Mouse (Mus musculus) heart, embryonic 14.5 days (tissue): Measurements from ENCODE around the gene Frmd6. TPM values are rescaled to one million over a fixed set of nuclear protein-coding genes. Genes with fewer than 3 reads are reported as not detected.

Experiments used
- ATAC-seq: fragments of 200-750 bp; cut with Nextera tagmentation; 2 replicates; pipeline ENCODE4 v1.8.0; 2017; ENCODE audit warnings: low read depth, moderate TSS enrichment; ENCODE audit not compliant: insufficient number of reproducible peaks, insufficient read depth, low FRiP score
- H3K27ac ChIP-seq, 2 experiments: fragments of 200-500 bp in 1 of 2; fragments of 300-500 bp in 1 of 2; sonication (generic) in 1 of 2; replicated peaks in 1 of 2; 2 replicates each; pipeline ENCODE4 v1.5.1; 2012 to 2014; ENCODE audit warnings: low read depth in 2 of 2, low read length in 2 of 2, control low read depth in 1 of 2, mild to moderate bottlenecking in 1 of 2, mixed read lengths in 1 of 2; ENCODE audit not compliant: control insufficient read depth in 1 of 2, insufficient read depth in 1 of 2
- H3K27me3 ChIP-seq: fragments of 300-500 bp; sonication (generic); 2 replicates; pipeline ENCODE4 v1.6.1; 2014; ENCODE audit warnings: mild to moderate bottlenecking, low read length, control low read depth; ENCODE audit not compliant: control insufficient read depth, insufficient read depth
- H3K36me3 ChIP-seq: fragments of 300-500 bp; sonication (generic); 2 replicates; pipeline ENCODE4 v1.6.1; 2014; ENCODE audit warnings: mild to moderate bottlenecking, control low read depth, low read length, mixed read lengths; ENCODE audit not compliant: control insufficient read depth, insufficient read depth
- H3K4me1 ChIP-seq, 2 experiments: fragments of 200-500 bp in 1 of 2; fragments of 300-500 bp in 1 of 2; sonication (generic) in 1 of 2; 2 replicates each; pipeline ENCODE4 v1.6.1; 2012 to 2014; ENCODE audit warnings: low read length in 2 of 2, control low read depth in 1 of 2, mixed read lengths in 1 of 2; ENCODE audit not compliant: control insufficient read depth in 2 of 2, insufficient read depth in 2 of 2
- H3K4me2 ChIP-seq: fragments of 300-500 bp; sonication (generic); 2 replicates; pipeline ENCODE4 v1.6.1; 2014; ENCODE audit warnings: mild to moderate bottlenecking, low read length
- H3K4me3 ChIP-seq, 2 experiments: fragments of 200-500 bp in 1 of 2; fragments of 300-500 bp in 1 of 2; sonication (generic) in 1 of 2; 2 replicates each; pipeline ENCODE4 v1.5.1; 2012 to 2014; ENCODE audit warnings: low read length in 2 of 2, mild to moderate bottlenecking in 2 of 2, control low read depth in 1 of 2, low read depth in 1 of 2, moderate library complexity in 1 of 2; ENCODE audit not compliant: control insufficient read depth in 1 of 2, insufficient read depth in 1 of 2
- H3K9ac ChIP-seq: fragments of 300-500 bp; sonication (generic); 2 replicates; pipeline ENCODE4 v1.6.1; 2014; ENCODE audit warnings: mild to moderate bottlenecking, low read length
- H3K9me3 ChIP-seq: fragments of 300-500 bp; sonication (generic); 2 replicates; pipeline ENCODE4 v1.6.1; 2016; ENCODE audit warnings: low read length, control low read depth; ENCODE audit not compliant: control insufficient read depth
- WGBS: fragments of 180-500 bp; shearing (Covaris S2); extraction: QIAGEN DNeasy Blood & Tissue Kit; methylation state at CpG from one replicate; pipeline ENCODE4 v1.1.7; 2014; 5-methylcytosine and 5-hydroxymethylcytosine counted together
- polyA plus RNA-seq: library from polyadenylated mRNA; unstranded; fragments of >200 nt; fragmentation: Nextera tagmentation; extraction: Ambion mirVana; gene quantifications from 2 replicates; pipeline ENCODE4 v1.2.1, GENCODE M21; 2014

The Frmd6 gene
- polyA plus RNA-seq, 1 experiment from 2014 or later = 27.0 TPM

DNA sequence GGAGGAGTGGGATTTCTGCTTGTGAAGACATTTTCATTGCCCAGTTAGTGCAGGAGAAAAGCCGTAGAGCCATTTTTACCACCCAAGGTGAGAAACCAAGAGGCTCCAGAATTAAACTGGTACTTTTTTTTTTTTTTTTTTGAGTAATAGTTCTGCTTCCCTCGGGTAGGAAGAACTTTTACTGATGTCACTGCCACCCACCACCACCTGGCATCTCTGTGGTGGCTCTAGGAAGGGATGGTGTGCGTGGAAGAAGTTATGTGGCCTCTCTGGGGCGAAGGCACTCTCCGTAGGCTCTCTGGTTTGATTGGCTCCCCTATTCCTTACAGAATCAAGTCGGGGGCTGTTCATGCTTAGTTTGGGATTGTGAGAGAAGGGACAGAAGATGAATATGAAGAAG lies 17.3 kb upstream of the Frmd6 start:
- ATAC-seq = no peak
- 72% methylated on average over 6 of the region's 6 CpGs for WGBS
- Histone ChIP-seq H3K4me3 (no peak overlapping the region), H3K27me3 (no peaks in the 10 kb centered on the region), H3K9ac (no peak overlapping the region), H3K9me3 (no peaks in the 10 kb centered on the region), H3K36me3 (no peaks in the 10 kb centered on the region), H3K4me1 (peaks cover 13 to 21% of the 10 kb centered on the region in 2 experiments), H3K4me2 (no peak overlapping the region), H3K27ac (no peak overlapping the region)

GRCm38 (mm10) chr12:70809957-70810356 lies 15.4 kb upstream of the Frmd6 start:
- Histone ChIP-seq H3K9ac (no peak overlapping the region), H3K27ac (no peak overlapping the region), H3K27me3 (no peaks in the 10 kb centered on the region), H3K9me3 (no peaks in the 10 kb centered on the region), H3K4me1 (peaks cover 18 to 21% of the 10 kb centered on the region in 2 experiments), H3K4me2 (no peak overlapping the region), H3K36me3 (no peaks in the 10 kb centered on the region), H3K4me3 (no peak overlapping the region)
- WGBS = 82% methylated on average over 2 of the region's 2 CpGs
- no peak for ATAC-seq

DNA sequence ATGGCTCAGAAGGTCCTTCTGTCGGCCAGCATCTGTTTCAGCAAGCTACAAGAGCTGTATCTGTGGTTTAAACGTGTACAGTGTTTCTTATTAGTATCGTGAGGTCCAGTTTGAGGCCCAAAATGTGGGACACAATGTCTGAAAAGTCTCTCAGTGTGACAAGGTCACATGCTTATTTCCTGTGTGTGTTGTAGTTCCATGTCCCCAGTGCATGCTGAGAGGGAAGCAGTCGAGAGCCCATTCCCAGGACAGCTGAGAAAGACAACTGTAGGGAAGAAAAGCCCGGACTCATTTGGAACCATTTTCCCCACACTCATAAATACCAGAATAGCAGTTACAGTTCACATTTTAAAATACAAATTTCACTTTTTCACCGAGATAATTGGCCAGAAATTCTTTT lies 13.5 kb upstream of the Frmd6 start:
- Histone ChIP-seq H3K9ac (peak overlapping the region; percentile 30; the same call in 1 of the 2 replicates), H3K4me1 (peaks cover 18 to 21% of the 10 kb centered on the region in 2 experiments), H3K27me3 (no peaks in the 10 kb centered on the region), H3K4me3 (no peak overlapping the region), H3K36me3 (no peaks in the 10 kb centered on the region), H3K27ac (peak overlapping the region; percentile 88), H3K4me2 (no peak overlapping the region), H3K9me3 (no peaks in the 10 kb centered on the region)
- ATAC-seq = no peak
- 64% methylated on average over 6 of the region's 6 CpGs for WGBS

DNA sequence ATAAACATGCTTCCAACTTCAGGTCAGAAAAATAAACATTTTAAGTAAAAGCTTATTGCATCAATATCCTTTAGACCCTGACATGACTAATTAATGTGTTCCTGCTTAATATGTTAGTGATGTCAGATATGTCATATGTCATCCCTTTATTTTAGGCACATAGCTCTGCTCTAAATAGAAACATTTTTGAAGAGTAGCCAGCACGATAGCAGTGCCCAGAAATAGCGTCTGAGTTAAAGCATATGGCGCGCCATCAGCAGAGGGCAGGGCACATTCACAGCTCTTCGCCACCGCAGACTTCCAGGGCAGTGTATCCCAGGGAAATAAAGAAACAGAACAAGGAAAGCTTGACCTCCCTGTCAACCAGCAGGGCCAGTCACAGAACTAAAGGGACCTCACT lies 13.1 kb upstream of the Frmd6 start:
- no peaks in the 10 kb centered on the region for H3K27me3 ChIP-seq
- peak overlapping the region; percentile 88 to 89 for H3K27ac ChIP-seq
- H3K36me3 ChIP-seq = no peaks in the 10 kb centered on the region
- ATAC-seq = peak; percentile 90
- no peak overlapping the region for H3K9ac ChIP-seq
- H3K4me2 ChIP-seq = no peak overlapping the region
- no peaks in the 10 kb centered on the region for H3K9me3 ChIP-seq
- H3K4me1 ChIP-seq = peaks cover 18 to 21% of the 10 kb centered on the region in 2 experiments
- 17% methylated on average over 6 of the region's 6 CpGs for WGBS
- H3K4me3 ChIP-seq = no peak overlapping the region

- H3K27ac ChIP-seq = peak overlapping the region; percentile 88 to 89
- no peaks in the 10 kb centered on the region for H3K27me3 ChIP-seq
- H3K36me3 ChIP-seq = no peaks in the 10 kb centered on the region
- H3K9me3 ChIP-seq = no peaks in the 10 kb centered on the region
- no peak overlapping the region for H3K4me3 ChIP-seq
- H3K4me1 ChIP-seq = peaks cover 18 to 21% of the 10 kb centered on the region in 2 experiments
- peak; percentile 19; the same call in 1 of the 2 replicates for ATAC-seq
- H3K9ac ChIP-seq = 0 out of 2 replicates have a peak overlapping the region, but pooled peaks have one; percentile 6
- H3K4me2 ChIP-seq = 0 out of 2 replicates have a peak overlapping the region, but pooled peaks have one; percentile 2
- 20% methylated on average over 3 of the region's 3 CpGs for WGBS
Measured at GRCm38 (mm10) chr12:70812822-70813465, 12.4 kb upstream of the Frmd6 start.

DNA sequence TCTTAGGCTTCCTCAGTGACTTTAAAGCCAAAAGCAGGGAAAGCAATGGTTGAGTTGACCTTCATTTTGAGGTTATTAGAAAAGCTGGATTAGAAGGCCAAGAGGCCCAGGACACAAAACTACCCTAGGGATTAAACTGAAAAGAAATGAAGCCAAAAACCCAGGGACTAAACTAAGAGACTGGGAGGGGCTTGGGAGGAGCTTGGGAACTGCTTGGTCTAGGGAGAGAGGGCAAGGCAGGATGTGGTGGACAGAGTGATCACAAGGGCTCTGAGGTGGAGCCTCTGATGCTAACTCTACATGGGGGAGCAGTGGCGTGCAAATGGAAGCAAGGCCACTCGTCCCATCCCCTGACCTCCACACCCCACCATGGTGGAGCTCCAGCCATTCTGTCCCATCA lies 8.6 kb upstream of the Frmd6 start:
- no peaks in the 10 kb centered on the region for H3K9me3 ChIP-seq
- H3K36me3 ChIP-seq = no peaks in the 10 kb centered on the region
- no peak overlapping the region for H3K27ac ChIP-seq
- peaks cover 8 to 9% of the 10 kb centered on the region in 2 experiments for H3K4me1 ChIP-seq
- no peak overlapping the region for H3K4me2 ChIP-seq
- WGBS = 89% methylated on average over 2 of the region's 2 CpGs
- no peak overlapping the region for H3K9ac ChIP-seq
- ATAC-seq = no peak
- no peaks in the 10 kb centered on the region for H3K27me3 ChIP-seq
- H3K4me3 ChIP-seq = no peak overlapping the region

DNA sequence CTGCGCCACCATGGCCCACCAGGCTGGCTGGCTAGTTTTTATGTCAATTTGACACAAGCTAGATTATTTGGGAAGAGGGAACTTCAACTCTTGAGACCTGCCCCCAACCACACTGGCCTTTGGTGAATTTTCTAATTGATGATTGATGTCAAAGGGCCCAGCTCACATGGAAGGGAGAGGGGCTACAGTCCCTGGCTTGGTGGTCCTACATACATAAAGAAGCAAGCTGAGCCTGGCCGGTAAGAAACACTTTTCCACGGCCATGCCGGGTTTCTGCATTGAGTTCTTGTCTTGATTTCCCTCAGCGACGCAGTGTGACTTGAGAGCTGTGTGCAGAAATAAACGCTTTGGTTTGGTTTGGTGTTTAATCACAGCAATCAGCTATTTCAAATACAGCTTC lies 1.3 kb upstream of the Frmd6 start:
- no peaks in the 10 kb centered on the region for H3K27me3 ChIP-seq
- H3K4me2 ChIP-seq = peak overlapping the region; percentile 87
- no peaks in the 10 kb centered on the region for H3K36me3 ChIP-seq
- peak overlapping the region in 1 of 2 experiments; percentile 89; a peak in 3 of 4 replicates for H3K4me3 ChIP-seq
- H3K9ac ChIP-seq = peak overlapping the region; percentile 88
- no peaks in the 10 kb centered on the region for H3K9me3 ChIP-seq
- peak overlapping the region in 1 of 2 experiments; percentile 99; a peak in 2 of 4 replicates for H3K27ac ChIP-seq
- ATAC-seq = no peak
- 55% methylated on average over 7 of the region's 7 CpGs for WGBS
- peaks cover 9 to 20% of the 10 kb centered on the region in 2 experiments for H3K4me1 ChIP-seq
